Mouse (Mus musculus): ENCODE data around the gene Ywhah.
"Not testable (repeated sequence)": the region's sequence is repeated elsewhere in the genome, so short reads cannot be mapped to it uniquely, and the experiment has no call there.

The Ywhah gene

DNA sequence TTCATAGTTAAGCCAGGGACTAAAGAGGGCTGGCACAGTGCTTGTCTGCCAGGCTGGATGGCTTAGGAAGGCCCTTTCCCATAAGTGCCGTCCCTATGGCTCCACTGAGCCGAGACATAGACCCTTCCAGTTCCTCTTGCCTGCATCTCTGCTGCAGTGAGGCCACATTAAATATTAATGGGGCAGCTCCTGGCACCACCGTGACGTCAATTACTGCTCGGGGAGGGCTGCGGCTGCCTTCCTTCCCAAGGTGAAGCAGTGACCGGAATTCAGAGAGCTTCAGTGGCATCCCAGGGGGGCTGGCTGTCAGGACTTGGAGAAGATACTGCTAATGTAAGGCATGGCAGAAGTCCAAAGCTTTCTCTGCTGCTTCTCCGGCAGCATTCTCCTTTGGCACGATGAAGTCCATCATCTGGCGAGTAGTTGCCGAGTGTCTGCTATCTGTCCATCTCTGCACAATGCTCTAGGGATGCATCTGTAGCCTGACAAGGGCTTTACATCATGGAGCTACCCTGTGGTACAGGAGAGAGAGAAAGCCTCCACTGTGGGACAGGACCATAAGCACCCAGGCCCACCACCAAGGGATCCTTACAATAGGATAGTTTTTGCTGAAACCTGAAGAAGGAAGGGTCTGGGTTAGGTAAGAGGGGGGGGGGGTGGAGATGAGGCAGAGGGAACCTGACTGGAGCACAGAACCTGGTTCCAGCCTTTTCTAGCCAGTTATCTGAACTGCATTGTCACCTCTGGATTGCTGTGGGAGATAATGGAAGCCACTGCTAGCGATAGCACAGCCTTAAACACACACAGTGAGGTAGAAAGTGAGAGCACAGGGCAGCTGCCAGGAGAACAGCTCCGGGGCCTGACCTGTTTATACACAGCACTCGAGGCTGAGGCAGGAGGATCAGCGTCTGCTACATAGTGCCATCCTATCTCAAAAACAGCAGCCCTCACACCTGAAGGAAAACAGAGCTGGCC is 7.2 kb upstream of the Ywhah start:
- DNase-seq (ENCODE audit: low spot score), result no peak

DNA sequence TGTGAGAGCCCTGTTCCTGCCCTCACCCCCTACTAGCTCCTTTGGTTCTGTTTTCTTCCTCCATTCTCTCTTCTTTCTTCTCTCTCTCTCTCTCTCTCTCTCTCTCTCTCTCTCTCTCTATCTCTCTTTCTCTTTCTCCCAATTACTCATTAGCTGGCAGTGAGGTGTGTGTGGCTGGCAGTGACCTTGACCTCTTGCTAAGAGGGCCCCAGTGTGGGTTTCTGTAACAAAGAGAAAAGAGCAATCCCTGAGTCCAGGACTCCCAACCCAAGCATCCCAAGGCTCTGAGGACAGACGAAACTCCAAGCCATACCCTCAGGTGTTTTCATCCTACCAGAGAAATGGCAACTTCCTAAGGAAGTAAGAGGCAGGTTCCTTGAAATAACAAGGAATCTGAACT is 4.5 kb upstream of the Ywhah start:
- DNase-seq (ENCODE audit: low spot score), result no peak

DNA sequence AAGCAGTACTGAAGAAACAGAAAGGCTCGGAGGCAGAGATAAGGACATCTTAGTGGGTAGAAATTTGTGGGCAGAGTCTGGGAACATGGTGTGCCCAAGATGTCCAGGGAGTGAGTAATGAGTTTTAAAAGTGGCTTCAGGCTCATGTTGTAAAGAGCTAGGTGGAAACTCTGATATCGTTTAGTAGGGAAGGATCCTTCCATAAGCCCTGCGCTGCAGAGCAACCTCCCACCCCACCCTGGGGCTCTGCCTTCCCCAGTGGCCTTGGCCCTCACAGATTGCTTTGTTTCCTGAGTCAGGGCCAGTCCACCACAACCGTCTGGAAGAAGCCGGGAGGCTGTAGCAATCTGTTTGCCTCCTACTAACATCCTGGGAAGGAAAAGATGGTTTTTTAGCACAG is 3.0 kb upstream of the Ywhah start:
- DNase-seq (ENCODE audit: low spot score), result no peak

DNA sequence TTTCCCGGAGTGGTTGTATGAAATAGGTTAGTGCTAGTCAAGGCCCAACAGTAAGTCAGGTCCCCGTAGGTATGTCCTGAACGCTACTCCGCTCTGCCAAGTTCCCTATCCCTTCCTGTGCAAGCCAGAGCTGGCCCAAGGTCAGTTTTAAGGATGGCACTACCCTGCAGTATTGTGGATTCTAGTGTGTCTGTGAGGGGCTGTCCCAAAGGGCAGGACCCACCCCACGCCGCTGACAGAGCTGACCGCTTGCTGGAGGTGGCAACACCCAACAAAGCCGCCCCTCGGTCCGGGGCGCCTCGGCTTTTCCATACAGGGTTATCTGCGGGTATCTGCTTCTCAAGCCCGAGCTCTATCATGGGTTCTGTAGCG is 441 bp upstream of the Ywhah start:
- DNase-seq (ENCODE audit: low spot score), result no peak

DNA sequence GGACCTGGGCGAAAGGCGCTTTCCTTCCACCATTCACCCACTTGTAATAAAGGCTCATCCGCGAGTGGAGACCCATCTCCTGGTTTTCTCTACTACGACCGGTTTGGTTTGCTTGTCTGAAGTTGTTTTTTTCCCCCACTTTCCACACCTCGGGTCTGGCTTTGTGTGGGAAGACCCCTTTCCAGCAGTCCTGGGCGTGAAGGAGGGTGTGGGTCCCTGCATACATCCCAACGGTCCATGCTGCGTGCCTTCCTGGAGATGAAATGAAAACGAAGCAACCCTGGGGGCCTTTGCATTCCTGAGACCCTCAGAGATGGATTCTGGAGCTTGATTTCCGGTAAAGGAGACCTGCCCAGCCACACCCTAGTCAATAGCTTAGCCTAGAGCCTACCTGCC is 808 bp downstream of the Ywhah start:
- no peak for DNase-seq (ENCODE audit: low spot score)

DNA sequence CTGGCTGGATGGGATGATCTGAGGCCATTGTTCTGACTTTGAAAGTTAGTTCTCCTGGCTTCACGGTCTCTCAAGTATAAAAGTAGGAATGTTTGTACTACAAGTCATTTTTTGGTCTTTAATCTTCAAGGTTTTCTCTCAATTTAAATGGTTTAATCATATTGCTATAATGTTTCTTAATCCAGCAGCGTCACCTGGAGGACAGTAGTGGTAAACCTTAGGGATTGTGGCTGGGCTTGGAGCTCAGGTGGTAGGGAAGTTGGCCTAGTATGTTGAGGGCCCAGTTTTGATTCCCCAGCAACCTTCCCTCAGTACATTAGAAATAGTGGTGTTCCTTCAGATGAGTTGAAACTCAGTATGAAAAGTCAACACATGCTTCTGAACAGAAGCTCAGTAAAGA is 3.0 kb downstream of the Ywhah start:
- no peak for DNase-seq (ENCODE audit: low spot score)

DNA sequence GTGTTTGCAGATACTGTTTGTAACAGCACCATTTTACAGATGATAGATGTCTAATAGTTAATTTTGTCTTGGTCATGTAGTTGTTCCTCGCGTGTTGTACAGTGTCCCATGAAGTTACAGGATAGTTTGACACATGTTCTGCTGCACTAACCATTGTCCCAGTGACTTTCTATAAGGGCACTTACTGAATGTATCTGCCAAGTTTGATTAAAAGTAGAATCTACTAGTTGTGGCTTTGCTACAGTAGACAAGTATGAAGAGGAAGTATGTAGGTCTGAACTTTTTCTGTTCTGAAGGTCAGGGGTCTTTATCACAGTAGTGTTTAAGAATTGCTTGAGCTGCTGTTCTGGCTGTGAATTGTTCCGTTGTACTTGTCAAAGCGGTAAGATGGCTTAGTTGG is 4.7 kb downstream of the Ywhah start:
- DNase-seq (ENCODE audit: low spot score), result no peak

DNA sequence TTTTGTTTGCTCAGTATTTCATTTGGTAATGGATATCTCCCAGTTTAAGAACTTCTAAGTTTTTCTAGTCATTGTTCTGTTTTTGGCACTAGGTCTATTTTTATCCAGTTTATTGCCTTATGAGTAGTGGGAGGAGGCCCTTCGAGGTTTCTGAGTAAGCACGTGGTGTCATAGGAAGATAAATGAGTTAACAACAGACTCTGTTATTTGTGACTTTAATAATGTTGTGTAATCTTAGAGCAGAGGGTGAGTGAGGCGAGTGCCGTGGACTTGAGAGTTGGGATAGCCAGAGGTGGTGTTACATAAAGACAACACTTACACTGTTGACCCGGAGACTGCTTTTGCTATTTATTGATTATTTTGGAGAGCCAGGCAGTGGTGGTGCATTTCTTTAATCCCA is 5.9 kb downstream of the Ywhah start:
- DNase-seq (ENCODE audit: low spot score), result no peak

DNA sequence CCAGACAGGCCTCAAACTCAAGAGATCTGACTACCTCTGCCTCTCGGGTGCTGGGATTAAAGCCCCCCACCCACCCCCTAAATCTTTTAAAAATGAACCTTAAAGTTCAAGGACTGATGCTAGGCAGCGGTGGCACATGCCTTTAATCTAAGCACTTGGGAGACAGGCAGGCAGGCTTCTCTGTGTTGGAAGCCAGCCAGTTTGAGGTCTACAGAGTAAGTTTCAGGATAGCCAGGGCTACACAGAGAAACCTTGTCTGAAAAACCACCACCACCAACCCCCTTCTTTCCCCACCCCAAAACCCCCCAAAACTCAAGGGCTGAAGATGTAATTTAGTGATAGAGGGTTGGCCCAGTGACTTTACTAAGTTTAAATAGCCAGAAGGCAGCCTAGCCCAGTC is 10.0 kb downstream of the Ywhah start:
- no peak for DNase-seq (ENCODE audit: low spot score)

DNA sequence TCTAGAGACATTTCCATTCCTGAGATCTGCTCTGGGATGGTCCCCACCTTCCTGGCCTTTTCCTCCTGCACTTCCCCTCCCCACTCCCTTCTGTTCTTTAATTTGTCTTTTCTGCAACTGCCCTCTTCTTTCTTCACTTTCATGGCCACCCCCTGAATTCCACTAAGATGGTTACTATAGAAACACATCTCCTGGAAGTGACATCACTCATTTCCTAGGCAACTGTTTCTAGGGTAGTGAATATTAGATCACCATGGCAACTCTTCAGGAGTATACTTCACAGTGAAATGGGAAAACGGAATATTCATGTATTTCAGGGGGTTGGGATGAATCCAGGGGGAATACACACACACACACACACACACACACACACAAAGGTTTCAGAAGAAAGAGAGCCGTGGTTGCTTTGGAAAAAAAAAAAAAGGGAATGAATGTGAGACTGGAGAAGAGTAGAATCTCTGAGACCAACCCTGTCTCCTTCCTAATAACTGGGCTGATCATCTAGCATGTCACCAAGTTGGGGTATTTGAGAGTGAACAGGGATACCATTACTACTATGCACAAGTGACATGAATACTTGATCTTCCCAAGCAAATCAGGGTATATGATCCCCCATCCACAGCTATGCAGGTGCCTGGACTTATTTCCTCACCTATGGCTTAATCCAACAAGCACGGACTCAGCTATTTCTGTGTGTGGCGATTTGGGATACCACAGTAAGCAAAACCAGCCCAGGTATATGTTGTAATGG is 12.0 kb downstream of the Ywhah start:
- DNase-seq (ENCODE audit: low spot score), result no peak

DNA sequence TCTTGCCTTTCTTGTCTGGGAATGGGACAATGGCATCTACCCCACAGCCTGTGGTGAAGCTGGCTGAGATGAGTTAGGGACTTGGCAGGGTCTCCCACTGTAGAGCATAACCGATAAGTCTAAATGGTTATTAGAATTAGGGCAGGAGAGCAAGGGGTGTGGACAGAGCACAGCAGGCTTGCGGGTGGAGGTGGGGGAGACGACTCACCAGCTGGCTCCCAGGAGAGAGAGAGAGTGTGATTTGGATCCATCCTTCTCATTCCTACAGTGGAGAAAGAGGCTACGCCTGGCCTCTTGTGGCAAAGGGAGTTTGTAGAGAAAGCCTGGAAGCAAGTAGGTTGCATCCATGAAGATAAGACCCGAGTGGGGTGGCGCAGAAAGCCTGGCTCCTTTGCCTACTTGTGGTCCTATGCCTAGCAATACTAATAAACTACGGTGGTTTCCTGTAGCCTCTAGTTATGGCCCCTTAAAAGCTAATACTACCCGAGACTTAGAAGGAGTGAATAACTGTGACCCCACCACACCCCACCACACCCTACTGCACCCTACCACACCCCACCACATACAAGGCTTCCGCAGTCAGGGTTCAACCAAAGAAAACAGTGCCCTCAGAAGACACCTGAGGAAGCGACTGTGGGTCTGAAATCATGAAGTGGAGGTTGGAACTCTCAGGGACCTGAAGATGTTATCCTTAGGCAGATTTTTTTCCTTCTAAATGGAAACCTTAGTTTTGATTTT is 13.6 kb downstream of the Ywhah start:
- DNase-seq (ENCODE audit: low spot score), result no peak

DNA sequence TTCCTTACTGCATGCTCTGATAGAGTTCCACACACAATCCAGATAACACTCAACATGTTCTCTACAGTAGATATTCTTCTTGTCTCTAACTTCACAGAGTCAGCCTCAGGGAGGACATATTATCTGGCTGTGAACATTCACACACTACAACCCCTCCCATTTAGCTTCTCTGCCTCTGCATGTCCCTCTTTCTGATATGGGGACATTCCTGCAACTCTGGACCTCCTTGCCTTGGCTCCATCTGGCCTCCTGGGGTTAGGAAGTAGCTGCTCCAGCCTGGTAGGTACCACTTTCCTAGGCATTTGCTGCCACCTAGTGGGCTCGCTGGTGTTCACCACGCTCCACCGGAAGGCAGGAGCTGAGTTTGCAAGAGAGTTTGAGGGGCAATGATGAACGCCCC is 14.5 kb downstream of the Ywhah start:
- DNase-seq (ENCODE audit: low spot score), result peak; percentile 75

DNA sequence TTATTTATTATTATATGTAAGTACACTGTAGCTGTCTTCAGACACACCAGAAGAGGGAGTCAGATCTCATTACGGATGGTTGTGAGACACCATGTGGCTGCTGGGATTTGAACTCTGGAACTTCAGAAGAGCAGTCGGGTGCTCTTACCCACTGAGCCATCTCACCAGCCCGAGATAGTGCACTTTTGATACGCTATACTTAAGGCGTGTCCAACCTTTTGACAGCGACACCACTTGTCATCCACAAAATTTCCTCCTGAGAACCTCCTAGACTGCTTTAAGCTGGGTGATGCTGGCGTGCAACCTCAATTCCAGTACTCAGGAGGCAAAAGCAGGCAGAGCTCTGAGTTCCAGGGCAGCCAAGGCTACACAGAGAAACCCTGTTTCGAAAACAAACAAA is 15.0 kb downstream of the Ywhah start:
- not testable (repeated sequence) for DNase-seq (ENCODE audit: low spot score)

DNA sequence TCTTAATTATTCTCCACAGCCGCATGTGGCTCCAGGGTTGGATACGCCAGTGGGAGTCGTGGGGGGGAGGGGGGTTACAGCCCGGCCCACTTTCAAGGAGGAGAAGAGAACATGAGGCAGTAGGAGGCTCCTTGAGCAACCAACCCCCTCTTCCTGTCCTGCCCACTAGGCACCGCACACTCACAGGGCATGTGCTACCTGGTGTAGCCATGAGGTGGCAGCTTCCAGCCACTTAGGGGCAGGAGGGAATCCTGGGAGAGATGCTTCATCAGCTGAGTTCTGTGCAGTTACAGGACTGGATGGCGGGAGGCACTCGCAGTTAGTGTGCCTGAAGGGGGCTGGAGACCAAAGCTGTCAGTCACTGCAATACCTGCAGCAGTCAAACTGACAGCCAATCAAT is 15.5 kb downstream of the Ywhah start:
- DNase-seq (ENCODE audit: low spot score), result no peak

DNA sequence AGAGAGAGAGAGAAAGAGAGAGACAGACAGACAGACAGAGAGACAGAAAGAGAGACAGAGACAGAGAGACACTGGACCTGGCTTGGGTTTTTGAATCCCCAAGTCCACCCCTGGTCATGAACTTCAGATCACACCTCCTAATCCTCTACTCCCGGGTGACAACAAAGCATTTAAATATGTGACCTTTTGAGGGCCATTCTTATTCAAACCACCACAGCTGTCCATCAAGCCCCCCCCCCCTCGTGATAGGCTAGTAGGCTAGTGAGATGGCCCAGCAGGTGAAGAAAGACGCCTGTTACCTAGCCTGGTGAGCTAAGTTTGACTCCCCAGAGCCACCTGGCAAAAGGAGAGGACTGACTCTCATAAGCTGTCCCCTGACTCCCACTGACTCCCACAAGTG is 16.3 kb downstream of the Ywhah start:
- DNase-seq (ENCODE audit: low spot score), result no peak

DNA sequence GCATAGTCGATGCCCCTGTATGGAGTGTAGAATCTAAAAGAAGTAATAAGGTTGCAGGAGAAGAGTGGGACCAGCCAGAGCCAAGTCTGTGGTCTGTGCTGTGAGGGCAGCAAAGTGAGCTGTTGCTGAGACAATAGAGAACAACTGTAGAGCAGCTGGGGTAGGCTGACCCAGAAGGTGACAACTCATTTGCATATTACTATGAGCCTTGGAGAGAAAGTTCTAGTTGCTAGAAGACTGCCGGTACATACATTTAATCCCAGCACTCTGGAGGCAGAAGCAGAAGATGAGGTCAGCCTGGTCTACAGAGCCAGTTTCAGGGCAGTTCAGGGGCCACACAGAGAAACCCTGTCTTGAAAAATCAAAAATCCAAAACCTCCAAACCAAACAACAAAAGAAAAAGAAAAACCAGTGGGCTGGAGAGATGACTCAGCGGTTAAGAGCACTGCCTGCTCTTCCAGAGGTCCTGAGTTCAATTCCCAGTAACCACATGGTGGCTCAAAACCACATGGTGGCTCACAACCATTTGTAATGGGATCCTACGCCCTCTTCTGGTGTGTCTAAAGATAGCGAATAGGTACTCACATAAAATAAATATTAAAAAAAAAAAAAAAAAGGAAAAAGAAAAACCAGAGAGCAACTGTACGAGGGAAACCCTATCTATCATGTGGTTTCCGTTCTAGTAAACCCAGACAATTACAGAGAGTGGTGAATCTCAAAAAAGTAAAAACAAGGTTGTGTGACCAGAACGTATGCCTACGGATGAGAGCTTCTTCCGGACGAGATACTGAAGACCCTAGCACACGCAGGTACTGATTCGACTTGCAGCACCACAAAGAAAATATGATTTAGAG is 20.3 kb downstream of the Ywhah start:
- no peak for DNase-seq (ENCODE audit: low spot score)

DNA sequence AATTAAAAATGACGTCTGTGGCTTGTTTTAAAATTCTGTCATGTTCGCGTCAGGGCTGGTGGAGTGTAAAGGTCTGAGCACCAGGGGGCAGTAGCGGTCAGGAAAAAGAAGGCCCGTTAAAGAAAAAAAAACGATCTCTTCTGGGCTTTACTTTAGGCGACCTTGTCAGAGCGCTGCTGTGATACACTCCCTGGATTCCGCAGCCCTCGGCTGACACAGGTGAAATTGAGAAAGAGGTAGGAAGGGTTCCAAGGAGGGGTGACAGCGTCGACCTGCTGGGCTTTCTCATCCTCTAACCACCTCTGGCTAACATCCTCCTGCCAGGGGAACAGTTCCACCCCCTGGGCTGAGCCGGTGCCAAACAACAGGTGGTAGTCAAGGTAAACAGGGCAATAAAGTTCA is 20.9 kb downstream of the Ywhah start:
- DNase-seq (ENCODE audit: low spot score), result peak; percentile 66

DNA sequence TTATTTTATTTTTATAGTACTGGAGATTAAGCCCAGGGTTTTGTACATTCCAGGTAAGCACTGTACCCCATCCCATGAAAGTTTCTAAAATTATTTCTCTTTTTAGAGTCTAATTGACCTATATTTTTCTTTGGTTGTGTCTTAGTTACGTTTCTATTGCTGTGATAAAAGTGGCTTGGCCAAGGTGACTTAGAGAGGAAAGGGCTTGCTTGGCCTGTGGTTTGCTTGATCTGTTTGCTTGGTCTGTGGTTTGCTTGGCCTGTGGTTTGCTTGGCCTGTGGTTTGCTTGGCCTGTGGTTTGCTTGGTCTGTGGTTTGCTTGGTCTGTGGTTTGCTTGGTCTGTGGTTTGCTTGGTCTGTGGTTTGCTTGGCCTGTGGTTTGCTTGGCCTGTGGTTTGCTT is 22.1 kb downstream of the Ywhah start:
- not testable (repeated sequence) for DNase-seq (ENCODE audit: low spot score)

DNA sequence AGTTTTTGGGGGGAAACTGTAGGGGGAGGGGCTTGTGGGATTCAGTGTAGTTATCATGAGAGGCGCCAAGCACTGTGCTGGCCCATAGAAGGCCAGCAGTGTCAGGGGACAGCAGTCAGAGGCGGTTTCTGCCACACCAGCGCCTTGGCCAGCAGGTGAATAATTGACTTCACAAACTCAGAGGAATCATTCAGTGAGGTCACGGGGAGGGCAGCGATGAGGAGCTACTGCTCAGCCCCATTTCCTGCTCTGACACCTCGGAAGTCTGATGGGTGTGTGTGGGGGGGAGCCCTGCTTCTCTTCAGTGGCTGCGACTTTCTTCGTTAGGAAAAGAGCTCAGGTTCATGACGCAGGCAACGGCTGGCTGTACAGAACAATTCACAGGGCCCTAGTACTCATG is 24.8 kb downstream of the Ywhah start:
- DNase-seq (ENCODE audit: low spot score), result no peak

DNA sequence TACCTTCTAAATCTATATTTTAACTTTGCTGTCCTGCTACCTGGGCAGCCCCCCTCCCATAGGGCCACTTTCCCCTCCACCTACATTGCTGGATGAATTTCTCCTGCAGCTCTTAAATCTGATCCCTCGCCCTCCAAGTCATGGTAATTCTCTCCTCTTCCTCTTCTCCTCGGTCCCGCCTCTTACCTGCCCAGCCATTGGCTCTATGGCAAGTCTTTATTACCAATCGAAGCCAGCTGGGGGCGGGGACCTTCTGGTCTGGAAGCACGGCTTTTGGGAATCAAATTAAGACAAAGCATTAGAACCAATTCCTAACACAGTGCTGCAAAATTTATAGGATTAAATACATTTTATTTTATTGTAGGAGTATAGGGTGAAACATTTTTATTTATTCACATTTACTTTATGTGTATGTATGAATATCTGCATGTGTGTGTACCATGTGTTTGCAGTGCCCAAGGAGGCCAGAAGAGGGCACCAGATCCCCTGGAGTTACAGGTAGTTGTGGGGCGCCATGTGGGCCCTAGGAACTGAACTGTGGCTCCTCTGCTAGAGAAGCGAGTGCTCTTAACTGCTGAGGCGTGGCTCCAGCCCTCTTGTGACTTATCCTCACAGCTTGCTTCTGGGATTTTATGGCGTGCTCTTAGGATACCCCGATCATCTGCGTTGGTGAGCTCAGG is 26.2 kb downstream of the Ywhah start:
- DNase-seq (ENCODE audit: low spot score), result no peak

DNA sequence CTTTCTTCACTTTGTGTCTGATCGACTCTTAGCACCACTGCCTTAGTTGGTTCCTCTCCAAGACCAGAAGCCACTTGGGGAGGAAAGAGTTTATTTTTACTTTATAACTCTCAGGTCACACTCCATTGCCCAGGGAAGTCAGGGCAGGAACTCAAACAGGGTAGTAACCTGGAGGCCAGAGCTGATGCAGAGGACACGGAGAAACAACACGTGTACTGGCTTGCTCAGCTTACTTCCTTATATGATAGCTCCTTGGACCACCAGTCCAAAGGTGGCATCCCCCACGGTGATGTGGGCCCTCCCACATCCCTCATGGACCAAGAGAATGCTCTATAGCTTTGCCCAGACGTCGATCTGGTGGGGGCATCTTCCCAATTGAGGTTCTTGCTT is 26.7 kb downstream of the Ywhah start:
- DNase-seq (ENCODE audit: low spot score), result no peak

Measured in ovary, postnatal 14 days (tissue).